Mouse (Mus musculus) lung, embryonic 16.5 days (tissue): ENCODE results near the gene Tmem150a. TPM values are rescaled to one million over a fixed set of nuclear protein-coding genes. Genes with fewer than 3 reads are reported as not detected.

ENCODE experiments used
- ATAC-seq: fragments of 200-750 bp; cut with Nextera tagmentation; 2 replicates; pipeline ENCODE4 v1.8.0; 2017; ENCODE audit warnings: low read depth, mild to moderate bottlenecking, moderate library complexity
- H3K27ac ChIP-seq: fragments of 300-500 bp; sonication (generic); 2 replicates; pipeline ENCODE4 v1.5.1; 2014; ENCODE audit warnings: mild to moderate bottlenecking, control low read depth, low read length
- H3K27me3 ChIP-seq: fragments of 300-500 bp; sonication (generic); 2 replicates; pipeline ENCODE4 v1.6.1; 2014; ENCODE audit warnings: low read depth, low read length, mixed read lengths; ENCODE audit not compliant: control insufficient read depth, insufficient read depth
- H3K36me3 ChIP-seq: fragments of 300-500 bp; sonication (generic); 2 replicates; pipeline ENCODE4 v1.6.1; 2014; ENCODE audit warnings: low read length; ENCODE audit not compliant: control insufficient read depth, insufficient read depth
- H3K4me1 ChIP-seq: fragments of 300-500 bp; sonication (generic); replicated peaks from 2 replicates; pipeline ENCODE4 v1.6.1; 2014; ENCODE audit warnings: low read length, mixed read lengths; ENCODE audit not compliant: control insufficient read depth, insufficient read depth
- H3K4me2 ChIP-seq: fragments of 300-500 bp; sonication (generic); 2 replicates; pipeline ENCODE4 v1.6.1; 2014; ENCODE audit warnings: low read depth, low read length, control low read depth
- H3K4me3 ChIP-seq: fragments of 300-500 bp; sonication (generic); 2 replicates; pipeline ENCODE4 v1.5.1; 2014; ENCODE audit warnings: mild to moderate bottlenecking, low read length, control low read depth
- H3K9ac ChIP-seq: fragments of 300-500 bp; sonication (generic); 2 replicates; pipeline ENCODE4 v1.6.1; 2014; ENCODE audit warnings: low read length, control low read depth
- H3K9me3 ChIP-seq: fragments of 300-500 bp; sonication (generic); 2 replicates; pipeline ENCODE4 v1.6.1; 2016; ENCODE audit warnings: low read length; ENCODE audit not compliant: control insufficient read depth
- WGBS: fragments of 180-500 bp; shearing (Covaris S2); extraction: QIAGEN DNeasy Blood & Tissue Kit; methylation state at CpG from one replicate; pipeline ENCODE4 v1.1.7; 2014; 5-methylcytosine and 5-hydroxymethylcytosine counted together
- polyA plus RNA-seq: library from polyadenylated mRNA; unstranded; fragments of >200 nt; fragmentation: Nextera tagmentation; extraction: Ambion mirVana; gene quantifications from 2 replicates; pipeline ENCODE4 v1.2.1, GENCODE M21; 2015

Tmem150a gene
- polyA plus RNA-seq, 1 experiment from 2014 or later = 15.8 TPM

GRCm38 (mm10) chr6:72407119-72407518 lies 51.9 kb downstream of the Tmem150a start:
- 2% methylated on average over 5 of the region's 5 CpGs for WGBS
- no peak overlapping the region for H3K4me3 ChIP-seq
- no peak overlapping the region for H3K9ac ChIP-seq
- no peaks in the 10 kb centered on the region for H3K9me3 ChIP-seq
- peak; percentile 61 for ATAC-seq
- no peak overlapping the region for H3K4me2 ChIP-seq
- H3K4me1 ChIP-seq = no peaks in the 10 kb centered on the region
- no peaks in the 10 kb centered on the region for H3K27me3 ChIP-seq
- H3K36me3 ChIP-seq = no peaks in the 10 kb centered on the region
- H3K27ac ChIP-seq = no peak overlapping the region

Other genes starting within 250 kb of the Tmem150a start
- gene Atoh8, start 119.9 kb upstream of the Tmem150a start, polyA plus RNA-seq = 32.2 and 35.3 TPM in 2 replicates
- 275 and 324 TPM in 2 replicates for gene Sftpb, start 50.8 kb upstream of the Tmem150a start, polyA plus RNA-seq
- gene Usp39, start 10.3 kb upstream of the Tmem150a start, polyA plus RNA-seq = 36.7 and 39.2 TPM in 2 replicates
- 31.6 and 33.2 TPM in 2 replicates for gene 0610030E20Rik, start 8.1 kb upstream of the Tmem150a start, polyA plus RNA-seq
- 149 and 152 TPM in 2 replicates for gene Rnf181, start 11.5 kb downstream of the Tmem150a start, polyA plus RNA-seq
- gene Vamp5, start 25.0 kb downstream of the Tmem150a start, polyA plus RNA-seq = 43.0 and 46.3 TPM in 2 replicates
- gene Vamp8, start 35.3 kb downstream of the Tmem150a start, polyA plus RNA-seq = 217 and 246 TPM in 2 replicates
- 38.7 and 42.6 TPM in 2 replicates for gene Ggcx, start 58.9 kb downstream of the Tmem150a start, polyA plus RNA-seq
- 336 and 340 TPM in 2 replicates for gene Mat2a, start 84.1 kb downstream of the Tmem150a start, polyA plus RNA-seq
- gene Sh2d6, start 166.3 kb downstream of the Tmem150a start, polyA plus RNA-seq = not detected in 2 replicates
- gene Capg, start 188.9 kb downstream of the Tmem150a start, polyA plus RNA-seq = 75.8 and 82.9 TPM in 2 replicates
- 17.5 and 20.0 TPM in 2 replicates for gene Elmod3, start 243.0 kb downstream of the Tmem150a start, polyA plus RNA-seq
- 18.6 and 20.1 TPM in 2 replicates for gene Retsat, start 243.0 kb downstream of the Tmem150a start, polyA plus RNA-seq